Mouse (Mus musculus) lung, postnatal 0 days (tissue): ENCODE measurements around the gene Tubb2b.

ENCODE experiments used
- CTCF ChIP-seq: IDR thresholded peaks from 2 replicates; pipeline ENCODE4 v1.5.1; 2016; ENCODE audit warnings: antibody characterized with exemption, mild to moderate bottlenecking
- EP300 ChIP-seq: IDR thresholded peaks from 2 replicates; pipeline ENCODE4 v1.6.1; 2016; ENCODE audit warnings: antibody characterized with exemption, mild to moderate bottlenecking, control low read depth

DNA sequence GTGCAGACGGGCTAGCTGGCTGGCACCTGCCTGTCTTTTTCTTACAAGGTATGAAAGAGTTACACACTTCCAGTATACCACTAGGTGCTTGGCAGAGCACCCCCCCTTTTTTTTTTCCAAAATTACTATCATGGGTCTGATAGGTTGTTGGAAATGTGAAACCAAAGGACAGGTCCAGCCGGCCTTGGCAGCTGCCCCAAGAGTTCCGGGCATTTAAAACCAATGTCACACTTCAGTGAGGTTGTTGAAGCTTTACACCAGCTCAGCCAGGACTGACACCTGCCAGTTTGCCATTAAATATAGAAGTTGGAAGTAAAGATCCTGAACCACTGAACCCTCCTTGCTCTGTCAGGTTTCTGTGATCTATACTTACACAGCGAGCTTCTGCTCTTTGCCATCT is 4.6 kb downstream of the Tubb2b start:
- TF ChIP-seq CTCF (no peak), EP300 (no peak)
